Mouse (Mus musculus): ENCODE measurements around the gene Rnf19b. TPM values are rescaled to one million over a fixed set of nuclear protein-coding genes. Genes with fewer than 3 reads are reported as not detected.
A peak's percentile ranks its signal among the peaks of the same experiment; 100 is the strongest.

Gene Rnf19b
- polyA plus RNA-seq, 1 experiment from 2014 or later = 9.3 TPM

- no peak for DNase-seq (ENCODE audit: low spot score, missing footprints)
- WGBS = 70% methylated on average over 13 of the region's 13 CpGs
- H3K36me3 ChIP-seq (ENCODE audit: control insufficient read depth, insufficient read depth, low read length) = no peaks in the 10 kb centered on the region
- peaks cover 9% of the 10 kb centered on the region for H3K4me1 ChIP-seq (ENCODE audit: control insufficient read depth, insufficient read depth, low read length)
- H3K4me3 ChIP-seq (ENCODE audit: low read depth, low read length) = no peak overlapping the region
- no peak for ATAC-seq (ENCODE audit: low FRiP score)
- H3K27me3 ChIP-seq (ENCODE audit: control insufficient read depth, insufficient read depth, low read length) = peaks cover 5% of the 10 kb centered on the region
- H3K9me3 ChIP-seq (ENCODE audit: control insufficient read depth, low read length) = no peaks in the 10 kb centered on the region
- no peak overlapping the region for H3K9ac ChIP-seq (ENCODE audit: low read length)
- no peak overlapping the region for H3K4me2 ChIP-seq
- no peak overlapping the region for H3K27ac ChIP-seq (ENCODE audit: low read depth, low read length)
Observed at GRCm38 (mm10) chr4:129128582-129129338, 70.7 kb downstream of the Rnf19b start.

GRCm38 (mm10) chr4:129129387-129129786 lies 71.3 kb downstream of the Rnf19b start:
- 60% methylated on average over 9 of the region's 9 CpGs for WGBS
- peaks cover 9% of the 10 kb centered on the region for H3K4me1 ChIP-seq (ENCODE audit: control insufficient read depth, insufficient read depth, low read length)
- DNase-seq (ENCODE audit: low spot score, missing footprints) = no peak

GRCm38 (mm10) chr4:129130149-129130548 lies 72.1 kb downstream of the Rnf19b start:
- Histone ChIP-seq H3K27me3 (ENCODE audit: control insufficient read depth, insufficient read depth, low read length) (peaks cover 5% of the 10 kb centered on the region), H3K4me2 (no peak overlapping the region), H3K9me3 (ENCODE audit: control insufficient read depth, low read length) (no peaks in the 10 kb centered on the region), H3K36me3 (ENCODE audit: control insufficient read depth, insufficient read depth, low read length) (no peaks in the 10 kb centered on the region), H3K4me3 (ENCODE audit: low read depth, low read length) (no peak overlapping the region), H3K9ac (ENCODE audit: low read length) (no peak overlapping the region), H3K4me1 (ENCODE audit: control insufficient read depth, insufficient read depth, low read length) (peaks cover 7% of the 10 kb centered on the region), H3K27ac (ENCODE audit: low read depth, low read length) (no peak overlapping the region)
- 2% methylated on average over 8 of the region's 8 CpGs for WGBS
- ATAC-seq (ENCODE audit: low FRiP score) (peak; percentile 67), DNase-seq (ENCODE audit: low spot score, missing footprints) (peak; percentile 96)

More at GRCm38 (mm10) chr4:129129387-129129786, 71.3 kb downstream of the Rnf19b start:
- H3K36me3 ChIP-seq (ENCODE audit: control insufficient read depth, insufficient read depth, low read length) = no peaks in the 10 kb centered on the region
- H3K27me3 ChIP-seq (ENCODE audit: control insufficient read depth, insufficient read depth, low read length) = peaks cover 5% of the 10 kb centered on the region
- H3K4me2 ChIP-seq = no peak overlapping the region
- H3K27ac ChIP-seq (ENCODE audit: low read depth, low read length) = no peak overlapping the region
- no peak overlapping the region for H3K9ac ChIP-seq (ENCODE audit: low read length)
- no peak overlapping the region for H3K4me3 ChIP-seq (ENCODE audit: low read depth, low read length)
- no peak for ATAC-seq (ENCODE audit: low FRiP score)
- H3K9me3 ChIP-seq (ENCODE audit: control insufficient read depth, low read length) = no peaks in the 10 kb centered on the region

DNA sequence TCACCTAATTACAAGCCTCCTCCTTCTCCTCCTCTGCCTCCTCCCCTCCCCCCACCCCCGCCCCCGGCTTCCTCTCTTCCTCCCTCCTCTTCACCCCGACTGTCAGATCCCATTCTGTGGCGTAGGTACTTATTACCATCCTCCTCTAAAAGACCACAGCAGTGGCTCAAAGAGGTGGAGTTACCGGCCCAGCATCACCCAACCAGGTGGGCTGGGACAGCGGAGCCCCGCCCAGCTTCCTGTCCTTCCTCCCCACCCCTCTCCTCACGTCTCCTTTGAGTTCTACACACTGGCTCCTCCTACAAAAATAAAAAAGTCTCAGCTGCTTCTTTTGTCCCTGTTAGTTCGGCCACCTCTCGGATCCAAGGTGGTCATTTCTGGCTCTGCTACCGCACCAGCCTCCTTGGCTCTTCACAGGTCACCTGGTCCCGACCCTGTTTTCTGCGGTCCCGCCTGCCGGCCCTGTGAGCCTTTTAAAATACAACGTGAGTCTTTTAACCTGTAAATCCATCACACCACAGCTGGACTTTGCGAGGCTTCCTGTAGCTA lies 72.8 kb downstream of the Rnf19b start:
- 7% methylated on average over 17 of the region's 17 CpGs for WGBS
- no peak overlapping the region for H3K4me3 ChIP-seq (ENCODE audit: low read depth, low read length)
- no peaks in the 10 kb centered on the region for H3K9me3 ChIP-seq (ENCODE audit: control insufficient read depth, low read length)
- H3K36me3 ChIP-seq (ENCODE audit: control insufficient read depth, insufficient read depth, low read length) = no peaks in the 10 kb centered on the region
- no peak overlapping the region for H3K27ac ChIP-seq (ENCODE audit: low read depth, low read length)
- DNase-seq (ENCODE audit: low spot score, missing footprints) = no peak
- H3K27me3 ChIP-seq (ENCODE audit: control insufficient read depth, insufficient read depth, low read length) = peaks cover 11% of the 10 kb centered on the region
- H3K9ac ChIP-seq (ENCODE audit: low read length) = no peak overlapping the region
- H3K4me2 ChIP-seq = peak overlapping the region; percentile 13; the same call in 1 of the 2 replicates
- ATAC-seq (ENCODE audit: low FRiP score) = no peak
- H3K4me1 ChIP-seq (ENCODE audit: control insufficient read depth, insufficient read depth, low read length) = peaks cover 5% of the 10 kb centered on the region

DNA sequence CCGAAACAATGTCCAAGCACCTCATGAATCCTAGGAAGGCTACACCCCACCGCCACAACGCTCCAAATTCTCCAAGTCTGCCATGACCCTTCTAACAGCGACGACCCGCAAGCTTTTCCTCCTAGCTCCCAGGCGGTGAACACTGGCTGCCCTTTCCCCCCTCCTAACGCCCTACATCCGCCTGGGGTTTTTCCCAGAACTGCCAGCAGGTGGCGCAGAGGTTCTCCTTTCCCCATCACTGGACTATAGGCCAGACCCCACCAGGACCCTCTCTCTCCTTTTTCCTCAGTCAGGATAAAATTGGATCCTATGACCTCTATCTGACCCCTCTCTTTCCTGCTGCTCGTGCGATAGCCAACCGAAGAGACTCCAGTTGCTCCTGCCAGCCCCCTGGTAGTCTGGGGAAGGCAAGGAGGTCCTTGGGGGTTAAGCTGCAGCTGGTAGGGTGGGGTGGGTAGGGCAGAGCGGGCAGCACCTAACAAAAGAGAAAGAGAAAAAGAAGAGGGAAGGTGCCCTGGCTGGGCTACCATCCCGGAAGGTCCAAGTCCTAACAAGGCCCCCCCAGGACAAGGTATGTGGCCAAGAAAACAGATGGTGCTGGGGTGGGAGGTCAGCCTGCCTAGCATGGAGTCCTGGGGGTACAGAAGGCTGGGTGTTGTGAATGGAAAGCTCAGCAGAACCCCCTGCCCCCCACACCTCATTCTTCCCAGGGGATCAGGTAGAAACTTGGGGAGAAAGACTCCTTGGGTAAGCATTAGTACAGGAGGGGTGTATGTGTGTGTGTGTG lies 76.9 kb downstream of the Rnf19b start:
- peak overlapping the region; percentile 34 for H3K9ac ChIP-seq (ENCODE audit: low read length)

More for the DNA sequence above, 76.9 kb downstream of the Rnf19b start:
- peak; percentile 58 for ATAC-seq (ENCODE audit: low FRiP score)
- no peak overlapping the region for H3K27ac ChIP-seq (ENCODE audit: low read depth, low read length)
- no peaks in the 10 kb centered on the region for H3K36me3 ChIP-seq (ENCODE audit: control insufficient read depth, insufficient read depth, low read length)
- no peaks in the 10 kb centered on the region for H3K9me3 ChIP-seq (ENCODE audit: control insufficient read depth, low read length)
- WGBS = 9% methylated on average over 15 of the region's 15 CpGs
- peak; percentile 100 for DNase-seq (ENCODE audit: low spot score, missing footprints)
- peaks cover 5% of the 10 kb centered on the region; the same call in 1 of the 2 replicates for H3K4me1 ChIP-seq (ENCODE audit: control insufficient read depth, insufficient read depth, low read length)
- peak overlapping the region; percentile 23; the same call in 1 of the 2 replicates for H3K4me2 ChIP-seq
- no peak overlapping the region for H3K4me3 ChIP-seq (ENCODE audit: low read depth, low read length)
- H3K27me3 ChIP-seq (ENCODE audit: control insufficient read depth, insufficient read depth, low read length) = peaks cover 38% of the 10 kb centered on the region

Other genes starting within 250 kb of the Rnf19b start
- gene Trim62, start 174.7 kb upstream of the Rnf19b start, polyA plus RNA-seq (2014; fragmentation: Nextera tagmentation; extraction: Ambion mirVana) = 8.3 and 10.3 TPM in 2 replicates
- 11.5 and 14.4 TPM in 2 replicates for gene Azin2, start 95.8 kb upstream of the Rnf19b start, polyA plus RNA-seq (2014; fragmentation: Nextera tagmentation; extraction: Ambion mirVana)
- gene Ak2, start 66.3 kb upstream of the Rnf19b start, polyA plus RNA-seq (2014; fragmentation: Nextera tagmentation; extraction: Ambion mirVana) = 131 and 141 TPM in 2 replicates
- 0.20 and 0.43 TPM in 2 replicates for gene Tmem54, start 47.3 kb downstream of the Rnf19b start, polyA plus RNA-seq (2014; fragmentation: Nextera tagmentation; extraction: Ambion mirVana)
- gene Hpca, start 63.8 kb downstream of the Rnf19b start, polyA plus RNA-seq (2014; fragmentation: Nextera tagmentation; extraction: Ambion mirVana) = 2.0 and 2.3 TPM in 2 replicates
- 0.95 and 1.5 TPM in 2 replicates for gene Fndc5, start 78.7 kb downstream of the Rnf19b start, polyA plus RNA-seq (2014; fragmentation: Nextera tagmentation; extraction: Ambion mirVana)
- gene S100pbp, start 131.5 kb downstream of the Rnf19b start, polyA plus RNA-seq (2014; fragmentation: Nextera tagmentation; extraction: Ambion mirVana) = 20.0 and 26.9 TPM in 2 replicates
- 105 and 106 TPM in 2 replicates for gene Yars, start 131.5 kb downstream of the Rnf19b start, polyA plus RNA-seq (2014; fragmentation: Nextera tagmentation; extraction: Ambion mirVana)
- 3.3 and 3.7 TPM in 2 replicates for gene C77080, start 203.1 kb downstream of the Rnf19b start, polyA plus RNA-seq (2014; fragmentation: Nextera tagmentation; extraction: Ambion mirVana)
- 0.51 and 0.53 TPM in 2 replicates for gene Sync, start 229.3 kb downstream of the Rnf19b start, polyA plus RNA-seq (2014; fragmentation: Nextera tagmentation; extraction: Ambion mirVana)